Mouse (Mus musculus): ENCODE data around the gene Arpc1a. TPM values are rescaled to one million over a fixed set of nuclear protein-coding genes. Genes with fewer than 3 reads are reported as not detected.
"Not testable (repeated sequence)": the region's sequence is repeated elsewhere in the genome, so short reads cannot be mapped to it uniquely, and the experiment has no call there.

Gene Arpc1a
- total RNA-seq, 4 experiments from 2014 or later, result 23.0 to 27.7 (median 26.2) TPM

- no peak for DNase-seq (ENCODE audit: low spot score in 2 of 2)
Measured at GRCm38 (mm10) chr5:145104328-145104727, 20.7 kb downstream of the Arpc1a start.

DNA sequence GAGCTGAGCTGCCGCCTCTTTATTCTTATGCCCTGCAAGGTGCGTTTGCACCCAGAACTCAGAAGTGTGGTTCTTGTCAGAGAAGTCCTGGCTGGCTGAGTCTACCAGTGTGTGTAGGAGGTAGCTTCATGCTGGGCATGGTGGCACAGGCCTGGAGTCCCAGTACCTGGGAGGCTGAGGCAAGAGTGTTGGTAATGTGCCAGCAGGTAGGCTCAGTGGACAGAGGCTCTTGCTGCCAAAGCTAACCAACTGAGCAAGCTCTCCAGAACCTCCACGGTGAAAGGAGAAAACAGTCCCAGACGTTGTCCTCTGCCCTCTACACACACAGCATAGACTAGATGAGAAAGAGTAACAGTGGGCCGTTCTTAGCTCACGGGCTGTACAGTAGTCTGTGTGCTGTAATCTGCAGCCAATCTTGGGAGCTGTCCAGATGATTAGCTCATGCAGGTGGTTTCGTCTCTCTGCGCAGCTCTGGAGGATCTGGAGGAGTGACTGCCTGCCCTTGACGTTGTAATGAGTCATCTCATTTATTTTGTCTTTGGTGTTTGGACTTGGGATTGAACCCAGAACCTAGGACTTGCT, 22.2 kb downstream of the Arpc1a start:
- no peak for DNase-seq (ENCODE audit: low spot score in 2 of 2)

DNA sequence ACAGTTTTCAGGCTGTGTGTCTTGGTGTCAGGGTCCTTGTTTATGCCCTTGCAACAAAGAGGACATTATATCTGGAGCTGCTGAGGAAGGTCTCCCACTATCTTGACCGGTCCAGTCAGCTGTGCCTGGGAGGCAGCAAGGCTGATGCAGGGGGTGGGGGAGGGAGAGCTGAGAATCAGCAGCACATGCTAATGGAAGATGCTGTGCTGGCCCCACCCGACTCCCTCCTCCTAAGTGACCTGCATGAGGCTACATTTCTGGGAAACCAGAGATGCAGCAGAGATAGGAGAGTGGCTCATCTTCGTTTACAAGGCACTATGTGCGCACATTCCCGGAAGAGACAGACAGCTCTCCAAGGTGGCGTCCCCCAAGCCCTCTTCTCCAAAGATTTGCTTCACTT, 26.8 kb downstream of the Arpc1a start:
- no peak for DNase-seq (ENCODE audit: low spot score in 2 of 2)

GRCm38 (mm10) chr5:145112566-145112965, 28.9 kb downstream of the Arpc1a start:
- no peak for DNase-seq (ENCODE audit: low spot score in 2 of 2)

DNA sequence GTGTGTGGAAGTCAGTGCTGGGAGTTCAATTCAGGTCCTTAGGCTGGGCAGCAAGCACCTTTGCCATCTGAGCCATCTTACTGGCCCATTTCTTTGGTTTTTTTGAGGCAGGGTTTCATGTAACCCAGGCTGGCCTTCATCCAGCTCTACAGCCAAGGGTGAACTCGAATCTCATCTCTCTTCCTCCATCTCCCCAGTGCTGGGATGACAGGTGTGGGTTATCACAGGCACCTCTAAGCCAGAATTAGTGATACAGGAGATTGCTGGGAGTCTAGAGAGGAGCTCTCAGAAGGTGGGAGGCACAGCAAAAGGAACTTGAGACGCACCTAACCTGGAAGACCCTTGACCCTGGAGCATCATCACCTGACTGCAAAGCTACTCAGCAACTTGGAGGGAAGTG, 29.8 kb downstream of the Arpc1a start:
- no peak for DNase-seq (ENCODE audit: low spot score in 2 of 2)

DNA sequence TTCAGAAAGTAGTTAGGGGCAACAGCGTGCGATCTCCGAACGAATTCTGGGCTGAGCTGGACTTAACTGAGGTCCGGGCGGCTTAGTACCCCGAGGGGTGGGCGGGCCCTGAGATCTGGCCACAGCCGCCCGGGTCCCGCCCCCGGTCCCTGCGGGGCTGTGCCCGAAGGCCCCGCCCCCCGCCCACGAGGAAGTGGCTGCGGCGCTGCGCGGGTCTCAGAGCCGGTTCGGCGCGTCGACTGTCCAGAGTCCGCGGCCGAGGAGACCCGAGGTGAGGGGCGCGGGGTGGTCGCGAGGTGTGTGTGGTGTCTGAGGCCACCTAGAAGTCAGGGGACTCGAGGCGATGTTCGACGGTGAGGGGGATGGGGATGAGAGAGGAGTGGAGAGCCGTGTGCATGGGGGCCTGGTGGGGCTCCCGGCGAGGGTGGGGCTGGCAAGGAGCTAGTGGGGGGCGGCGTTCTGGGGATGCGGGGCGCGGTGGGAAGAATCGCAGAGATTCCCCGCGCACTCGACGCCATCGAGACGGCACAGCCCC, 30.5 kb downstream of the Arpc1a start, which contains the start of gene Arpc1b:
Gene Arpc1b, plus strand, starts transcription at position 145 of the 535 bp plus-strand sequence.
- DNase-seq (ENCODE audit: low spot score in 2 of 2), result peak; percentile 38 to 57

GRCm38 (mm10) chr5:145114606-145115473, 31.2 kb downstream of the Arpc1a start:
- DNase-seq (ENCODE audit: low spot score in 2 of 2), result peak; percentile 31 to 63

DNA sequence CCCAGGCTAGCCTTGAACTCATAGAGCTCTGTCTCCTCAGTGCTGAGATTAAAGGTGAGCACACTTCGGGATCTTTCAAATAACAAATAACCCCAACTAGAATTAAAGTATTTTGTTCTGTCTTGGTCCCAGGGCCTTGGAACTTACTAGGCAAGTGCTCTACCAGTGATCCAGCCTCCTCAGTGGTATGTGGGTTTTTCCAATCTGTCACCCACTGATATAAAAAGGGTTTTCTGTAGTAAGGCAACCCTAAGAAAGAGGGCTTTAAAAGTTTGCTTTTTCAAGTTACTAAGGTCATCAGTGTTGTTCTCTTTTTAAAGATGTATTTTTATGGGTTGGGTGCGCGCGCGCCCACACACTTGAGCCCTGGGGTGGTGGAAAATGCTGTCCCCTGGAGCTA, 32.1 kb downstream of the Arpc1a start:
- DNase-seq (ENCODE audit: low spot score in 2 of 2), result no peak

GRCm38 (mm10) chr5:145116316-145116715, 32.7 kb downstream of the Arpc1a start:
- DNase-seq (ENCODE audit: low spot score in 2 of 2), result peak; percentile 36 to 57

GRCm38 (mm10) chr5:145116916-145117315, 33.3 kb downstream of the Arpc1a start:
- peak; percentile 49 to 53 for DNase-seq (ENCODE audit: low spot score in 2 of 2)

DNA sequence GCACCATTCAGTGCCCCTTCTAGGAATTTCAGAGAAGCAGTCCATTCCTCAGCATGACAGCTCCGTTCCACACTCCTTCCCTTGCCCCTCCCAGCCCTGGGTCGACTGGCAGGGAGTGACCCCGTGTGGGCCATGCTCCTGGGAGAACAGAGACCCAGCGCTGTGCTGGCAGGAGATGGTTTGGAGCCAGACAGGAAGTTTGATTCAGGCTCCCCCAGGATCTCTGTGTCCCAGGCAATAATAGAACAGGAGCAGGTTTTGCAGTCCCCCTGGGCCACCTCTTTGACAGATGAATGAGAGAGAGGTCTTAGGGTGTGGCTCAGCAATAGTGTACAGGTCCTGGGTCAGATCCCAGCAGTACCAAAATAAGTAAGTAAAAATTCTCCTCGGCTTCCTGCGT, 34.4 kb downstream of the Arpc1a start:
- DNase-seq (ENCODE audit: low spot score in 2 of 2), result no peak

GRCm38 (mm10) chr5:145118461-145118860, 34.8 kb downstream of the Arpc1a start:
- DNase-seq (ENCODE audit: low spot score in 2 of 2), result no peak

GRCm38 (mm10) chr5:145119385-145119784, 35.8 kb downstream of the Arpc1a start:
- no peak for DNase-seq (ENCODE audit: low spot score in 2 of 2)

DNA sequence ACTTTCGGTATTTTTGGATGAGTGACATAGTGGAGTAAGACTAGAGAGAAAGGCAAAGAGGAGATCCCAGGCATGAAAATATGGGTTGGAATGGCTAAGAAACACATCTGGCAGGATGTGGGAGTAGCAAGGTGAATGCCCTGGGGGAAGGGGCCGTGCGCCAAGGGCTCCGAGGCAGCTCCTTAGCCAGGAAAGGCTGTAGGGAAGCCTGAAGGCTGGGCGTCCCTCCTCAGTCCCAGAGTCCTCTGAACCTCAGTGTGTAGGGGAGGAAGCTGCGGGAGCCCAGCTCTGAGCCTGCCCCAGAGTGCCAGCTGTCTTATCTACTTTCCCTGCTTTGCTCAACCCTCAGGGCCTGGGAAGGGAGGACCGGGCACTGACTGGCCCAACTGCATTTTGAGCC, 37.3 kb downstream of the Arpc1a start:
- DNase-seq (ENCODE audit: low spot score in 2 of 2), result no peak

DNA sequence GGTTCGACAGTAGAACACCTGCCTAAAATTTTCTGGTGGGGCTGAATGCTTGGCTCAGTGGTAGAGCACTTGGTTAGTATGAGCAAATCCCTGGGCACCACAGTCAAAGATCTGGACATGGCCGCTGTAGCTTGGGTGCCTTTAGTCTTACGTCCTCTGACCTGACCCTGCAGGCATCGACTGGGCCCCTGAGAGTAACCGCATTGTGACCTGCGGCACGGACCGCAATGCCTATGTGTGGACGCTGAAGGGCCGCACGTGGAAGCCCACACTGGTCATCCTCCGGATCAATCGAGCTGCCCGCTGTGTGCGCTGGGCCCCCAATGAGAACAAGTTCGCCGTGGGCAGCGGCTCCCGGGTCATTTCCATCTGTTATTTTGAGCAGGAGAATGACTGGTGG, 39.8 kb downstream of the Arpc1a start:
- DNase-seq (ENCODE audit: low spot score in 2 of 2), result no peak

DNA sequence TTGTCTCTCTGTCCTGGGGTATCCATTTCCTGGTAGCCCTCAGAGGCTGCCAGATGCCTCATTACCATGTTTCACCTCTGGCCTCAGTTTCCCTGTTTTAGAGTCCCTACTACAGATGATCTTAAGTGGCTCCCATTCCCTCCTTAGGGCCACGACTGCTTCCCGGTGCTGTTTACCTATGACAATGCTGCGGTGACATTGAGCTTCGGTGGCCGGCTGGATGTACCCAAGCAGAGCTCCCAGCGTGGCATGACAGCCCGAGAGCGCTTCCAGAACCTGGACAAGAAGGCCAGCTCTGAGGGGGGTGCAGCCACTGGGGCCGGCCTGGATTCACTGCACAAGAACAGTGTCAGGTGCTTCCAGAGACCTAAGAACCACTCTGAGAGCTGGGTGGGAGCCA, 43.0 kb downstream of the Arpc1a start:
- DNase-seq (ENCODE audit: low spot score in 2 of 2), result no peak

DNA sequence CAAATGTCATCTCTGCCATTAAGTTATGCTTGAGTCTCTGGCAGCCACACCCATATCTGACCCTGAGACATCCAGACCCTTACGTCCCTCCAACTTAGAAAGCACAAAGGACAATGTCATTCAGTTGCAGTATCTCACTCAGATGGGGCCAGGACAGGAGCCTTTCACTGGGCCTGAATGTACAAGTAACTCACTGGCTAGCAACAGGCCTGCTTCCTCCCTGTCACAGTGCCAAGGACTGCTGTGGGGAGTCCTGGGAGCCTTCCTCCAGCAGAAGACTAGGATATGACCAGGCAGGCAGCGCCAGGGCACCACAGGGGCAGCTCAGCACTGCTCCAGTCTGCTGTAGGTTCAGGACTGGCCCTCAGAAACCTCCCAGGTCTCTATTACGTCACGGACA, 45.5 kb downstream of the Arpc1a start:
- no peak for DNase-seq (ENCODE audit: low spot score in 2 of 2)

DNA sequence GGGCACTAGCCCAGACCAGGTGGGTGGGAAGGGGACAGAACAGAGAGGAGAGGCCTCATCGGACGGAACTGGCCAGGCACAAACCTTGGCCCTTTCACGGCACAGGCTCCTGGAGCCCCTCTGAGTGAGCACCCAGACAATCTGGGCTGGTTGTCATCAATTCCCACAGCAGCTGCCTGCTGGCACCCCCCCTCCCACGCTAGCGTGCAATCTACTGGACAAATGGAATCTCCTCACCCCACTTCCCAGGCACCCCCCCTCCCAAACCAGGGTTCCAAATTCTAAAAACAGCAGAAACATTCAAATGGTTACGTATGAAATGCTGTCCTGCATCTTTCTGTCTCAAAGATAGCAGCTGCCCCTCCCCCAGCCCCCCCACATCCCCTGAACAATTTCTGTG, 46.1 kb downstream of the Arpc1a start:
- DNase-seq (ENCODE audit: low spot score in 2 of 2), result not testable (repeated sequence)

DNA sequence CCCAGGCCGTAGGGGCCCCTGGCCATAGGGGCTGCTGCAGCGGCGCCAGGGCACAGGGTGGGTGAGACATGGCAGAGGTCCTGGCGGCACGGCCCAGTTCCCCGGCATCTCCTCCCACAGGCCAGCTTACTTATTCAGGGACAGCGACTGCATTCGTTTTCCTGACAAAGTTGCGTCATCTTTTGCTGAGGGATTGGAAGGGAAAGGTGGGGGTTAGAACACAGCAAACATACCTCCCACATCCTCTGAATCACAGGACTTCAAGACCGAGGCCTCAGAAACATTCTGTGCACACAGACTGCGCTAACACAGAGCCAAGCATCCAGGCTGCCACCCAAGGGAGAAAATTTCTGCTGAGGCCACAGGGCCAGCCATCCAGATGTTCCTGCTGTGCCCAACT, 46.6 kb downstream of the Arpc1a start:
- DNase-seq (ENCODE audit: low spot score in 2 of 2), result no peak

DNA sequence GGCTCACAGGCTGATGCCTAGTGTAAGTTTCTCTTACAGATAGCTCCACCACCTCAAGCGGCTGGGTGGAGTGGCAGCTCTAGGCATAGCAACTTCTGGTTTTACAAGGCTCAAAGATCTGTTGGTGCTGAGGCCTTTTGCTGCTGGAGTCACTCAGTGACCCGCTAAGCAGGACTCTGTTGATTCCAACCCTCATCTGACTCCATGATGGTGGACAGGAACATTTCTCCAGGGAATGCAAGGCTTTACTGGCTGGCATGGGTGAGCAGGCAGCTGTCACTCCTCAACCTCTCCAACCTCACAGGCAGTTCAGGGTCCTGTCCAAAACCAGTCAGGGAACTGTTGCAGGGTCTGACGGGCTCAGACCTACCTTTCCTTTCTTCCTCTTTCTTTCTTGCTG, 47.4 kb downstream of the Arpc1a start:
- no peak for DNase-seq (ENCODE audit: low spot score in 2 of 2)

- DNase-seq (ENCODE audit: low spot score in 2 of 2), result not testable (repeated sequence)
Measured at GRCm38 (mm10) chr5:145133275-145133674, 49.6 kb downstream of the Arpc1a start.

GRCm38 (mm10) chr5:145138836-145139235, 55.2 kb downstream of the Arpc1a start:
- no peak for DNase-seq (ENCODE audit: low spot score in 2 of 2)
